Comparison of ENCODE assay signal across 10 mouse cellular contexts in genomic region chr2:83814009-83814408, GRCm38 (mm10). TPM values are rescaled to one million over a fixed set of nuclear protein-coding genes. Genes with fewer than 3 reads are reported as not detected.
A peak's percentile ranks its signal among the peaks of the same experiment; 100 is the strongest.
DNase-seq lines count a peak whose midpoint lies in the region; ATAC-seq and TF ChIP-seq lines count a peak whose summit lies in the region.
"Had no signal": no experiment of that assay in that cellular context is flagged by ENCODE, and none has a peak within 500 bp of the region (broad histone marks: within the 10 kb centered on the region; RNA-seq: fewer than 3 reads in every experiment).

No protein-coding gene starts in this region.

- peak overlapping the region; percentile 75 for H3K4me3 ChIP-seq in forebrain, embryonic 11.5 days (ENCODE audit: low read depth, low read length)
- H3K4me3 ChIP-seq in intestine, embryonic 14.5 days (ENCODE audit: low read depth, low read length) = peak overlapping the region; percentile 59; the same call in 1 of the 2 replicates
- H3K4me3 ChIP-seq in myocyte = peak overlapping the region; percentile 34

- peak overlapping the region; percentile 74 for H3K4me2 ChIP-seq in forebrain, embryonic 11.5 days (ENCODE audit: low read depth, low read length, severe bottlenecking)
- H3K4me2 ChIP-seq in intestine, embryonic 14.5 days (ENCODE audit: low read length) = peak overlapping the region; percentile 77
- H3K4me2 ChIP-seq in myocyte (ENCODE audit: low read depth) = peak overlapping the region; percentile 97

- no peak for TF ChIP-seq POLR2A in myocyte (IDR thresholded peaks at IDR 0.05; ENCODE audit: insufficient read length, low read depth)

- no peaks in the 10 kb centered on the region for H3K9me3 ChIP-seq in forebrain, embryonic 11.5 days (ENCODE audit: control insufficient read depth, low read length)
- no peaks in the 10 kb centered on the region for H3K9me3 ChIP-seq in intestine, embryonic 14.5 days (ENCODE audit: control insufficient read depth, low read length)
- H3K9me3 ChIP-seq: heart, embryonic 15.5 days had no signal

- H3K36me3 ChIP-seq in forebrain, embryonic 11.5 days (ENCODE audit: control insufficient read depth, insufficient read depth, low read length) = no peaks in the 10 kb centered on the region
- H3K36me3 ChIP-seq in intestine, embryonic 14.5 days (ENCODE audit: control insufficient read depth, insufficient read depth, low read length) = no peaks in the 10 kb centered on the region
- no peaks in the 10 kb centered on the region for H3K36me3 ChIP-seq in myocyte (ENCODE audit: control insufficient read depth, insufficient read depth)
- H3K36me3 ChIP-seq: heart, embryonic 15.5 days had no signal

- H3ac ChIP-seq in myocyte (ENCODE audit: control insufficient read depth, insufficient read length) = no peak overlapping the region

- H3K9ac ChIP-seq in forebrain, embryonic 11.5 days (ENCODE audit: low read length) = peak overlapping the region; percentile 0; the same call in 1 of the 2 replicates
- no peak overlapping the region for H3K9ac ChIP-seq in intestine, embryonic 14.5 days (ENCODE audit: low read length)
- H3K9ac ChIP-seq: heart, embryonic 15.5 days had no signal

- H3K4me1 ChIP-seq in forebrain, embryonic 11.5 days (replicated peaks; ENCODE audit: control insufficient read depth, insufficient read depth, low read length) = no peaks in the 10 kb centered on the region; the same call in 1 of the 2 replicates
- no peaks in the 10 kb centered on the region; the same call in 1 of the 2 replicates for H3K4me1 ChIP-seq in intestine, embryonic 14.5 days (replicated peaks; ENCODE audit: control insufficient read depth, insufficient read depth, low read length)

- no peaks in the 10 kb centered on the region for H3K79me2 ChIP-seq in myocyte (ENCODE audit: control insufficient read depth, insufficient read depth)

- no peak overlapping the region for H3K27ac ChIP-seq in forebrain, embryonic 11.5 days (ENCODE audit: low read depth, low read length)
- H3K27ac ChIP-seq in intestine, embryonic 14.5 days (ENCODE audit: low read depth) = no peak overlapping the region
- H3K27ac ChIP-seq: heart, embryonic 15.5 days; macrophage had no signal

- no peaks in the 10 kb centered on the region for H3K27me3 ChIP-seq in forebrain, embryonic 11.5 days (ENCODE audit: control insufficient read depth, insufficient read depth, low read length)
- H3K27me3 ChIP-seq in intestine, embryonic 14.5 days (replicated peaks; ENCODE audit: control insufficient read depth, insufficient read depth, low read length) = peaks cover 7% of the 10 kb centered on the region; the same call in 1 of the 2 replicates
- no peaks in the 10 kb centered on the region for H3K27me3 ChIP-seq in myocyte (ENCODE audit: control insufficient read depth, insufficient read depth, insufficient read length)

- peak; percentile 85 for DNase-seq in 3T3-L1 (ENCODE audit: low read depth, low spot score)
- peak; percentile 40 for DNase-seq in adrenal gland, postnatal 10 days
- no peak for DNase-seq in forebrain, embryonic 11.5 days (ENCODE audit: low spot score)
- DNase-seq in intestine, embryonic 14.5 days (ENCODE audit: low spot score) = no peak
- no peak for DNase-seq in ovary, postnatal 36 days (ENCODE audit: low spot score)
- no peak for DNase-seq in spleen, postnatal 10 days (ENCODE audit: low spot score in 2 of 2)
- no peak for DNase-seq in kidney, adult 11 months

- 58% methylated on average over 6 of the region's 6 CpGs for WGBS in forebrain, embryonic 11.5 days
- 30% methylated on average over 6 of the region's 6 CpGs for WGBS in intestine, embryonic 14.5 days

- no peak for ATAC-seq in forebrain, embryonic 11.5 days (replicated peaks; ENCODE audit: low FRiP score)
- no peak for ATAC-seq in intestine, embryonic 14.5 days (replicated peaks; ENCODE audit: low FRiP score, low TSS enrichment, low read depth)

TF ChIP-seq in myocyte, 11 proteins besides CTCF, POLR2A, EP300 and RAD21:
- TF ChIP-seq TCF3 (IDR thresholded peaks at IDR 0.05; ENCODE audit: insufficient read length, low read depth) = no peak
- no peak for TF ChIP-seq POLR2AphosphoS2 (IDR thresholded peaks at IDR 0.05; ENCODE audit: insufficient read length, low read depth)
- TF ChIP-seq REST (IDR thresholded peaks at IDR 0.05; ENCODE audit: insufficient read depth, insufficient read length) = no peak
- TF ChIP-seq USF1 (IDR thresholded peaks at IDR 0.05; ENCODE audit: low read depth) = no peak
- no peak for TF ChIP-seq MYOD1 (IDR thresholded peaks at IDR 0.05; ENCODE audit: control insufficient read depth in 1 of 3, insufficient read length in 2 of 3, low read depth in 2 of 3)
- TF ChIP-seq MAX (IDR thresholded peaks at IDR 0.05; ENCODE audit: low read depth) = no peak
- TF ChIP-seq SRF (IDR thresholded peaks at IDR 0.05; ENCODE audit: control insufficient read depth, insufficient read length, low read depth) = no peak
- no peak for TF ChIP-seq E2F4 (IDR thresholded peaks at IDR 0.05; ENCODE audit: insufficient read depth)
- no peak for TF ChIP-seq TCF12 (IDR thresholded peaks at IDR 0.05; ENCODE audit: insufficient read depth, poor library complexity, severe bottlenecking)

RNA-seq across cellular contexts. Expression of gene Fam171b, which starts 1.6 kb away (rescaled TPM):
- total RNA-seq in adrenal gland, postnatal 10 days (2021) = 1 to 10 TPM; 4.0 to 5.8 TPM
- polyA plus RNA-seq in forebrain, embryonic 11.5 days (2014; fragmentation: Nextera tagmentation; extraction: Ambion mirVana) = 56.6 and 58.9 TPM in 2 replicates
- 13.9 and 18.4 TPM in 2 replicates for polyA plus RNA-seq in intestine, embryonic 14.5 days (2014; fragmentation: Nextera tagmentation; extraction: Ambion mirVana)
- 1.7 TPM for polyA plus RNA-seq in myocyte (2012; fragmentation: generic; extraction: Trizol)
- polyA plus RNA-seq: macrophage had no signal

Comparison
In these comparisons a context has a peak if more than half of its experiments do, and no peak if none do; other contexts are left out.
1. DNase-seq: peak in 3T3-L1 (single experiment) and adrenal gland, postnatal 10 days (single experiment); none in forebrain, embryonic 11.5 days (single experiment), intestine, embryonic 14.5 days (single experiment), ovary, postnatal 36 days (single experiment), spleen, postnatal 10 days (0 of 2) and kidney, adult 11 months (single experiment).
2. Peak in every context shown above with its lines, with median percentiles within 50 percentile points of each other: H3K4me2 ChIP-seq and H3K4me3 ChIP-seq.